Mouse (Mus musculus) liver, embryonic 14.5 days (tissue): ENCODE measurements around the gene Nod2.
"Not testable (repeated sequence)": the region's sequence is repeated elsewhere in the genome, so short reads cannot be mapped to it uniquely, and the experiment has no call there.

Experiments used
- CTCF ChIP-seq: IDR thresholded peaks from 2 replicates; pipeline ENCODE4 v1.5.1; 2016; ENCODE audit warnings: antibody characterized with exemption, low read depth, control low read depth
- EP300 ChIP-seq: IDR thresholded peaks from 2 replicates; pipeline ENCODE4 v1.6.1; 2016; ENCODE audit warnings: antibody characterized with exemption, low read depth

- not testable (repeated sequence) for TF ChIP-seq CTCF, EP300
These were observed 4.0 kb downstream of the Nod2 start for GRCm38 (mm10) chr8:88651122-88651521.
